Mouse (Mus musculus) neural tube, postnatal 0 days (tissue): ENCODE measurements around the gene Bloc1s4. TPM values are rescaled to one million over a fixed set of nuclear protein-coding genes. Genes with fewer than 3 reads are reported as not detected.

ENCODE experiments used
- polyA plus RNA-seq: library from polyadenylated mRNA; unstranded; fragments of >200 nt; fragmentation: Nextera tagmentation; extraction: Ambion mirVana; gene quantifications from 2 replicates; pipeline ENCODE4 v1.2.1, GENCODE M21; 2015

Gene Bloc1s4
- polyA plus RNA-seq: 33.1 and 34.2 TPM in 2 replicates

DNA sequence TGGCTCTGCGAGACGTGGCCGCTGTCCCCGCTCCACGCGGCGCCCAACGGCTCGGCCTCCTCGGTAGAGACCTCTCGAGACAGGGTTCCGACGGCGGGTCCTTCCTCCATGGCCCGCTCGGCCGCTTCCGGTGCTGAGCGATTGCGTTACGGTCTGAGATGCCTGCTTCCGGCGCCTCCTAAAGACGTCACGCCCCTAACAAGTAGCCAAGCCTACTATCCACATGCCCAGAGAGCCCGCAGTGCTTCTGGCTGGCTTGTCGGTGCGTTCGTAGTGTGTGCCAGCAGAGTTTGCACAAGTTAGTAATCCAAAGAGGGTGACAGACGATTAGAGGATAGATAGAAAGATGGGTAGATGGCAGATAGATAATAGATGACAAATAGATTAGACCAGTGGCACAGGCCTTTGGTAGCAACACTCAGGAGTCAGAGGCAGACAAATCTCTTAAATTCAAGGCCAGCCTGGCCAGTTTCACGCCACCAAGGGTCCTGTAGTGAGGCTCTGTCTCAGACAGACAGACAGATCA is at the start of gene Bloc1s4:
Gene Bloc1s4 (minus strand): TSS at position 115 of the 526 bp plus-strand sequence.

DNA sequence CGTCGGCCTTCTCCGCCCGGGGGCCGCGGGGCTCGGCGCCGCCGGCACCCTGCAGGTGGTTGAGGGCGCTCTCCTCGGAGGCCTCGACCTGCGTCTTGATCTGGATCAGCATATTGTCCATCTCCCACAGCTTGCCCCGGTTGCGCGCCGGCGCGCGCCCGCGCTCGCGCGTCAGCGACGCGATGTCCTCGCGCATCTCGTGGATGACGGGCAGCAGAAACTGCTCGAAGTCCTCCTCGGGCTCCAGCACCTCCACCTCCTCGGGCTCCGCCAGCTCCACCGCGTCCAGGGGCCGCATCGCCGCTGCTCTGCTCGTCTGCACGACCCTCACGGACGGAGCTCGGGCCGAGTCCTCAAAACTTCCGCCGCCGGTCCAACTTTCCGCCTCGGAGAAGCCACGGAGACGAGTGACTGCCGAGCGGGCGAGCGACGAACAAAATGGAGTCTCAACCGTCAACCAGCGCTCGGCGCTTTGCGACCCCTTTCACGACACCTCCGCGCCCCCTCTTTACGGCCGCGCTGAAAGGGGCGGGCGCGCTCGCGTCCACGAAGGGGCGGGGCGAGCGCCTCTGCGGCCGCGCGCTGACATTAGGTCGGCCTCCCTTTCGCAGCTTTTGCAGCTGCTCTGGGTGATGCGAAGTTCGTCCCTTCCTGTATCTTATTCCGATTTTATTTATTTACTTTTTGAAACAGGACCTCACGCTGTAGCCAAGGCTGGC is 48.0 kb upstream of the Bloc1s4 start, which contains the start of gene Mrfap1:
Gene Mrfap1 (minus strand): TSS at position 477 of the 719 bp plus-strand sequence.

Other genes starting within 250 kb of the Bloc1s4 start
- gene Tbc1d14, start 155.4 kb downstream of the Bloc1s4 start, polyA plus RNA-seq: 36.7 and 43.2 TPM in 2 replicates
- 20.4 and 20.7 TPM in 2 replicates for gene D5Ertd579e, start 52.6 kb downstream of the Bloc1s4 start, polyA plus RNA-seq
- 427 and 473 TPM in 2 replicates for gene Mrfap1, start 48.1 kb upstream of the Bloc1s4 start, polyA plus RNA-seq
- gene Man2b2, start 82.0 kb upstream of the Bloc1s4 start, polyA plus RNA-seq: 18.6 and 20.0 TPM in 2 replicates
- gene Ppp2r2c, start 119.9 kb upstream of the Bloc1s4 start, polyA plus RNA-seq: 86.1 and 87.7 TPM in 2 replicates
- 10.5 and 12.6 TPM in 2 replicates for gene Wfs1, start 240.6 kb upstream of the Bloc1s4 start, polyA plus RNA-seq